Mouse (Mus musculus) kidney, embryonic 16.5 days (tissue): ENCODE data around the gene Nrcam. TPM values are rescaled to one million over a fixed set of nuclear protein-coding genes. Genes with fewer than 3 reads are reported as not detected.

Experiments
- ATAC-seq: fragments of 200-750 bp; cut with Nextera tagmentation; 2 replicates; pipeline ENCODE4 v1.8.0; 2017; ENCODE audit warnings: moderate TSS enrichment; ENCODE audit not compliant: low FRiP score, low TSS enrichment
- H3K27ac ChIP-seq: fragments of 300-500 bp; sonication (generic); 2 replicates; pipeline ENCODE4 v1.5.1; 2014; ENCODE audit warnings: low read length
- H3K27me3 ChIP-seq: fragments of 300-500 bp; sonication (generic); 2 replicates; pipeline ENCODE4 v1.6.1; 2014; ENCODE audit warnings: low read length, control low read depth, mixed read lengths; ENCODE audit not compliant: insufficient read depth
- H3K36me3 ChIP-seq: fragments of 300-500 bp; sonication (generic); 2 replicates; pipeline ENCODE4 v1.6.1; 2014; ENCODE audit warnings: low read length, control low read depth, mixed read lengths; ENCODE audit not compliant: insufficient read depth
- H3K4me1 ChIP-seq: fragments of 300-500 bp; sonication (generic); 2 replicates; pipeline ENCODE4 v1.6.1; 2014; ENCODE audit warnings: low read length, control low read depth, mixed read lengths; ENCODE audit not compliant: insufficient read depth
- H3K4me2 ChIP-seq: fragments of 300-500 bp; sonication (generic); replicated peaks from 2 replicates; pipeline ENCODE4 v1.6.1; 2014; ENCODE audit warnings: low read depth, low read length
- H3K4me3 ChIP-seq: fragments of 300-500 bp; sonication (generic); 2 replicates; pipeline ENCODE4 v1.5.1; 2014; ENCODE audit warnings: mild to moderate bottlenecking, low read length
- H3K9ac ChIP-seq: fragments of 300-500 bp; sonication (generic); replicated peaks from 2 replicates; pipeline ENCODE4 v1.6.1; 2014; ENCODE audit warnings: low read length
- H3K9me3 ChIP-seq: fragments of 300-500 bp; sonication (generic); 2 replicates; pipeline ENCODE4 v1.6.1; 2016; ENCODE audit warnings: low read length, control low read depth
- WGBS: fragments of 180-500 bp; shearing (Covaris S2); extraction: QIAGEN DNeasy Blood & Tissue Kit; methylation state at CpG from one replicate; pipeline ENCODE4 v1.1.7; 2014; 5-methylcytosine and 5-hydroxymethylcytosine counted together
- polyA plus RNA-seq: library from polyadenylated mRNA; unstranded; fragments of >200 nt; fragmentation: Nextera tagmentation; extraction: Ambion mirVana; gene quantifications from 2 replicates; pipeline ENCODE4 v1.2.1, GENCODE M21; 2015

Nrcam gene
- polyA plus RNA-seq, 1 experiment from 2014 or later, result 10.5 TPM

GRCm38 (mm10) chr12:44457961-44458360 is 129.3 kb downstream of the Nrcam start:
- Histone ChIP-seq H3K4me1 (no peaks in the 10 kb centered on the region), H3K4me2 (no peak overlapping the region), H3K27ac (no peak overlapping the region), H3K27me3 (no peaks in the 10 kb centered on the region), H3K9me3 (no peaks in the 10 kb centered on the region), H3K9ac (no peak overlapping the region), H3K36me3 (no peaks in the 10 kb centered on the region), H3K4me3 (no peak overlapping the region)
- WGBS, result 83% methylated on average over 4 of the region's 4 CpGs
- no peak for ATAC-seq

DNA sequence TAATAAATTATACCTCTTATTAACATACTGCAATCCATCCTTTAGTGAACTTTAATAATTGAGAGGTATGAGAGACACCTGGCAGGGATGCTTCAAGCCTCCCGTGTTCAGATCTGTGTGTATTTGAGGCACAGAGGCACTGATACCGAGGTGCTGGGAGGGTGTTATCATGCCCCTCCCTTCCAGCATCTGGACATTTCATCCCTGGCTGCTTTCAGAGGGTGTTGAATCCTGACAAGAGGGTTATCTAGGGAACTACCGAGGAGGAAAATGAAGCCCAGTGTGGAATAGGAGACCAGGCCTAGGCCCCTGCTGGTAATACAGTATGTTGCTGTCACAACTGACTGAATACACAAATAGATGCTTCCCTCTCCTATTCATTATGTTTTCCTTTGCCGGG is 133.8 kb downstream of the Nrcam start:
- H3K4me2 ChIP-seq, result no peak overlapping the region
- ATAC-seq, result peak; percentile 71
- no peak overlapping the region for H3K27ac ChIP-seq
- 28% methylated on average over 4 of the region's 4 CpGs for WGBS
- H3K27me3 ChIP-seq, result no peaks in the 10 kb centered on the region
- no peaks in the 10 kb centered on the region for H3K36me3 ChIP-seq
- H3K9me3 ChIP-seq, result no peaks in the 10 kb centered on the region
- H3K9ac ChIP-seq, result no peak overlapping the region
- no peaks in the 10 kb centered on the region for H3K4me1 ChIP-seq
- no peak overlapping the region for H3K4me3 ChIP-seq

DNA sequence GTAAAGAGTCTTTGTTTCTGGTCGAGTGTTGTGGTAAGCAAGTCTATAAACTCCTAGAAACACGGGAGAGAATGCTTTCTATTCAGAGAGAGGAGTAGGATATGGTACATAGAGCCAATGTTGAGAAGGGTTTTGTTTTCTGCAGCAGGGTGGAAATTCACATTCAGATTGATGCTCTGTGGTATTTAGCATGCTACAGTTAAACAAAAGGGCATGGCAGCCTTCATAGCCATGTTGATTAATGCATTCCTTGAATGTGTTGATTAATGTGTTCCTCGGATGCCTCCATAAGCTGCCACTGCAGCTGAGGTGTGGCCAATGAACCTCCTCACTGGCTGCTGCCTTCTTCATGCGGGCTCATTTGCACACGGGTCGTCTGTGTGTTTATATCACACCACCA is 134.3 kb downstream of the Nrcam start:
- Histone ChIP-seq H3K4me3 (no peak overlapping the region), H3K9ac (no peak overlapping the region), H3K4me1 (no peaks in the 10 kb centered on the region), H3K9me3 (no peaks in the 10 kb centered on the region), H3K27ac (no peak overlapping the region), H3K36me3 (no peaks in the 10 kb centered on the region), H3K4me2 (no peak overlapping the region), H3K27me3 (no peaks in the 10 kb centered on the region)
- ATAC-seq, result no peak
- 48% methylated on average over 6 of the region's 6 CpGs for WGBS

DNA sequence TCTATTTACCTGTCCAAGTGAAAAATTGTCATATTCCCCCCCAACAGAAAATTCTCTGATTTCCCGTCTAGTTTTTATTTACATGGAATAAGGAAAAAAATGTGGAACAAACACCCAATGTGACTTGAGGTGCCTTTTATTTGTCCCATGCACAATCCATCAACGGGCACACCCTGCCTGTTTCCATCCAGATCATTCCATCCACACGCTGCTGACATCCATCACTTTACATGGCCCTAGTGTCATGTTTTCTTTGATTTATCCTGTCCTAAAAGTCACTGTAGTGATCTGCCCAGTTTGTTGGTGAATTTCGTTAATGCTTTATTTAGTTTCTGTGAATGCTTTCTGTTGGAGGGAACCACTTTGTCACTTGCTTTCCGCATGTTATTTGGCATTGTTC is 142.4 kb downstream of the Nrcam start:
- no peak overlapping the region for H3K9ac ChIP-seq
- 81% methylated on average over 5 of the region's 5 CpGs for WGBS
- no peaks in the 10 kb centered on the region for H3K36me3 ChIP-seq
- H3K9me3 ChIP-seq, result no peaks in the 10 kb centered on the region
- no peaks in the 10 kb centered on the region for H3K27me3 ChIP-seq
- ATAC-seq, result no peak
- H3K4me1 ChIP-seq, result no peaks in the 10 kb centered on the region
- H3K4me2 ChIP-seq, result no peak overlapping the region
- H3K27ac ChIP-seq, result no peak overlapping the region
- no peak overlapping the region for H3K4me3 ChIP-seq

- ATAC-seq, result no peak
- H3K4me2 ChIP-seq, result no peak overlapping the region
Observed at GRCm38 (mm10) chr12:44475355-44475754, 146.7 kb downstream of the Nrcam start.

DNA sequence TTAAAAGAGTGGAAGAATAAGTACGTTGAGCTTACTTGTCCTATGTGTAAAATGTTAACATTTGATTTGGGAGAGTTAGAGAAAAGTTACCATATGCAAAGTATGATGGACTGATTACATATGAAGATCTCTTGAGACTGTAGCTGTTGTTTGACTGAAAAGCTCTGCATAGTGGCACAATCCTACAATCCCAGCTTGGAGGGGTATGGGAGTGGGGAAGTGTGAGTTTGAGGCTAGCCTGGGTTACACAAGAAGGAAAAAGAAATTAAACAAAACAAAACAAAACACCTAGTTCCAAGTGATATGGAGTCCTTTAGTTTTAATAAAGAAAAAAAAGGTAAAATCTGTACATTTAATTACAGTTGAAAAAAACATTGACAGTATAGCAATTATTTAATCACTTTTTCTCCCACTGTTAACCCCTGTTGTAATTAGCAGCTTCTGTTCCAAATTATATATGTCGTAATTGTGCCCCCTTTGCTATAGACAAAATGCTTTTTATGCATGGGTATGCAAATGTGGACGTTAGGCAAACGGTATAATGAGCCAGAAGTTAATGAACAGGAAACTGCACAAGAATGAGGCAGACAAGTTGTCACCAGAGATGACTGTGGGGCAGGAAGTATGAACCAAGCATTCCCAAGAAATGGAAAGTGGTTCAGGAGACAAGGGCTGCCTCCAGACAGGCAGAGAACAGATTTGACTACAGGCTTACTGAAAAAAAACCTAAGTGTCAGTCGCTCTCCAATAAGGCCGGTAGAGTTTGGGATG is 150.8 kb downstream of the Nrcam start:
- no peak overlapping the region for H3K4me2 ChIP-seq
- H3K9ac ChIP-seq, result no peak overlapping the region
- H3K36me3 ChIP-seq, result no peaks in the 10 kb centered on the region
- H3K4me1 ChIP-seq, result no peaks in the 10 kb centered on the region
- no peaks in the 10 kb centered on the region for H3K27me3 ChIP-seq
- 77% methylated on average over 6 of the region's 6 CpGs for WGBS
- H3K9me3 ChIP-seq, result no peaks in the 10 kb centered on the region
- no peak overlapping the region for H3K27ac ChIP-seq
- no peak overlapping the region for H3K4me3 ChIP-seq
- ATAC-seq, result no peak

More at GRCm38 (mm10) chr12:44475355-44475754, 146.7 kb downstream of the Nrcam start:
- Histone ChIP-seq H3K4me3 (no peak overlapping the region), H3K27ac (no peak overlapping the region), H3K9ac (no peak overlapping the region), H3K27me3 (no peaks in the 10 kb centered on the region), H3K36me3 (no peaks in the 10 kb centered on the region), H3K9me3 (no peaks in the 10 kb centered on the region), H3K4me1 (no peaks in the 10 kb centered on the region)

DNA sequence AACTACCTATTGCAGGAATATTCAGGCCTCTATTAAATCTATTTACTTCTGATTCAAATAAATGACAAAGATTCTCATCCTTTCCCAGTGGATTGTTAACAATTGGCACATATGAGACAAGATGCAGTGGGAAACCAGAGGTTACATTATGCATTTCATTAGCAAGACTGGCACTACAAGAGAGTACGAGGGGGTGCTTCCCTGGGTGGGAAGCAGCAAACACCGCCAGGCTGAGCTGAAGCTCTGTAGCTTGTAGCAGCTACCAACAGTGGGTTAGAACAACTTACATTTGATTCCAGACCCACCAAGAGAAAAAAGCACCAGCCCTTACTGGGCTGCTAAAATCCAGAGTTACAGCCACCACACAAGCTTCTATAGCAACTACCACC is 151.3 kb downstream of the Nrcam start:
- Histone ChIP-seq H3K9ac (no peak overlapping the region), H3K27me3 (no peaks in the 10 kb centered on the region), H3K4me1 (no peaks in the 10 kb centered on the region), H3K9me3 (no peaks in the 10 kb centered on the region), H3K27ac (no peak overlapping the region), H3K4me3 (no peak overlapping the region), H3K36me3 (no peaks in the 10 kb centered on the region), H3K4me2 (no peak overlapping the region)
- ATAC-seq, result no peak
- 88% methylated on average over 2 of the region's 2 CpGs for WGBS

- no peaks in the 10 kb centered on the region for H3K4me1 ChIP-seq
- WGBS, result 27% methylated on average over 3 of the region's 3 CpGs
- peak; percentile 67; the same call in 1 of the 2 replicates for ATAC-seq
- H3K27me3 ChIP-seq, result no peaks in the 10 kb centered on the region
- no peak overlapping the region for H3K9ac ChIP-seq
- no peaks in the 10 kb centered on the region for H3K36me3 ChIP-seq
- H3K4me2 ChIP-seq, result no peak overlapping the region
- no peak overlapping the region for H3K27ac ChIP-seq
- no peaks in the 10 kb centered on the region for H3K9me3 ChIP-seq
- no peak overlapping the region for H3K4me3 ChIP-seq
Observed at GRCm38 (mm10) chr12:44481415-44481814, 152.7 kb downstream of the Nrcam start.

GRCm38 (mm10) chr12:44492759-44493479 is 164.2 kb downstream of the Nrcam start:
- H3K27me3 ChIP-seq, result no peaks in the 10 kb centered on the region
- H3K4me2 ChIP-seq, result no peak overlapping the region
- H3K4me3 ChIP-seq, result no peak overlapping the region
- no peak overlapping the region for H3K27ac ChIP-seq
- 57% methylated on average over 5 of the region's 5 CpGs for WGBS
- no peak for ATAC-seq
- H3K36me3 ChIP-seq, result no peaks in the 10 kb centered on the region
- no peak overlapping the region for H3K9ac ChIP-seq
- H3K9me3 ChIP-seq, result no peaks in the 10 kb centered on the region
- no peaks in the 10 kb centered on the region for H3K4me1 ChIP-seq

- H3K9ac ChIP-seq, result no peak overlapping the region
- WGBS, result 79% methylated on average over 2 of the region's 2 CpGs
- H3K36me3 ChIP-seq, result no peaks in the 10 kb centered on the region
- no peaks in the 10 kb centered on the region for H3K9me3 ChIP-seq
- H3K4me2 ChIP-seq, result no peak overlapping the region
- H3K27ac ChIP-seq, result no peak overlapping the region
- no peaks in the 10 kb centered on the region for H3K27me3 ChIP-seq
- H3K4me1 ChIP-seq, result no peaks in the 10 kb centered on the region
- H3K4me3 ChIP-seq, result no peak overlapping the region
- no peak for ATAC-seq
Observed at GRCm38 (mm10) chr12:44497762-44498161, 169.1 kb downstream of the Nrcam start.
